Mouse (Mus musculus) lung, postnatal 0 days (tissue): ENCODE results near the gene Klk1b5. TPM values are rescaled to one million over a fixed set of nuclear protein-coding genes. Genes with fewer than 3 reads are reported as not detected.

Experiments used
- ATAC-seq: fragments of 200-750 bp; cut with Nextera tagmentation; 2 replicates; pipeline ENCODE4 v1.8.0; 2017; ENCODE audit warnings: moderate library complexity
- DNase-seq: peaks from one replicate; pipeline ENCODE4 v3.0.0-alpha.2; 2016; ENCODE audit warnings: low spot score
- H3K27ac ChIP-seq: fragments of 300-500 bp; sonication (generic); 2 replicates; pipeline ENCODE4 v1.5.1; 2014; ENCODE audit warnings: antibody characterized with exemption, mild to moderate bottlenecking, low read length, mixed read lengths
- H3K27me3 ChIP-seq: fragments of 300-500 bp; sonication (generic); replicated peaks from 2 replicates; pipeline ENCODE4 v1.6.1; 2014; ENCODE audit warnings: low read length, mixed read lengths; ENCODE audit not compliant: insufficient read depth
- H3K36me3 ChIP-seq: fragments of 300-500 bp; sonication (generic); 2 replicates; pipeline ENCODE4 v1.6.1; 2014; ENCODE audit warnings: low read length, mixed read lengths; ENCODE audit not compliant: insufficient read depth
- H3K4me1 ChIP-seq: fragments of 300-500 bp; sonication (generic); 2 replicates; pipeline ENCODE4 v1.6.1; 2014; ENCODE audit warnings: antibody characterized with exemption, low read depth, low read length, mixed read lengths; ENCODE audit not compliant: insufficient read depth
- H3K4me2 ChIP-seq: fragments of 300-500 bp; sonication (generic); replicated peaks from 2 replicates; pipeline ENCODE4 v1.6.1; 2014; ENCODE audit warnings: low read depth, mild to moderate bottlenecking, low read length, moderate library complexity, mixed read lengths
- H3K4me3 ChIP-seq: fragments of 300-500 bp; sonication (generic); 2 replicates; pipeline ENCODE4 v1.5.1; 2014; ENCODE audit warnings: low read depth, low read length
- H3K9ac ChIP-seq: fragments of 300-500 bp; sonication (generic); replicated peaks from 2 replicates; pipeline ENCODE4 v1.6.1; 2014; ENCODE audit warnings: low read depth, mild to moderate bottlenecking
- H3K9me3 ChIP-seq: fragments of 300-500 bp; sonication (generic); 2 replicates; pipeline ENCODE4 v1.6.1; 2016; ENCODE audit warnings: low read length, mixed read lengths
- CTCF ChIP-seq: IDR thresholded peaks from 2 replicates; pipeline ENCODE4 v1.5.1; 2016; ENCODE audit warnings: antibody characterized with exemption, mild to moderate bottlenecking
- EP300 ChIP-seq: IDR thresholded peaks from 2 replicates; pipeline ENCODE4 v1.6.1; 2016; ENCODE audit warnings: antibody characterized with exemption, mild to moderate bottlenecking, control low read depth
- WGBS: fragments of 180-500 bp; shearing (Covaris S2); extraction: QIAGEN DNeasy Blood & Tissue Kit; methylation state at CpG from one replicate; pipeline ENCODE4 v1.1.7; 2014; 5-methylcytosine and 5-hydroxymethylcytosine counted together
- polyA plus RNA-seq: library from polyadenylated mRNA; unstranded; fragments of >200 nt; fragmentation: Nextera tagmentation; extraction: Ambion mirVana; gene quantifications from 2 replicates; pipeline ENCODE4 v1.2.1, GENCODE M21; 2015

Gene Klk1b5
- polyA plus RNA-seq, 1 experiment from 2014 or later = not detected

GRCm38 (mm10) chr7:44268117-44268516, 52.4 kb downstream of the Klk1b5 start:
- Histone ChIP-seq H3K4me3 (no peak overlapping the region), H3K27ac (no peak overlapping the region), H3K36me3 (no peaks in the 10 kb centered on the region), H3K4me1 (no peaks in the 10 kb centered on the region), H3K27me3 (no peaks in the 10 kb centered on the region), H3K9ac (no peak overlapping the region), H3K9me3 (no peaks in the 10 kb centered on the region), H3K4me2 (no peak overlapping the region)
- 66% methylated on average over 11 of the region's 11 CpGs for WGBS
- no peak for ATAC-seq
- TF ChIP-seq EP300 (no peak), CTCF (no peak)
- no peak for DNase-seq

- no peak for ATAC-seq
These were observed 53.7 kb downstream of the Klk1b5 start for GRCm38 (mm10) chr7:44269397-44269796.

More at GRCm38 (mm10) chr7:44269397-44269796, 53.7 kb downstream of the Klk1b5 start:
- no peak for DNase-seq
- no peak for TF ChIP-seq CTCF
- no peak for TF ChIP-seq EP300
- Histone ChIP-seq H3K4me1 (no peaks in the 10 kb centered on the region), H3K9me3 (no peaks in the 10 kb centered on the region), H3K4me3 (no peak overlapping the region), H3K4me2 (no peak overlapping the region), H3K27me3 (peaks cover 2% of the 10 kb centered on the region; the same call in 1 of the 2 replicates), H3K9ac (no peak overlapping the region), H3K27ac (no peak overlapping the region), H3K36me3 (no peaks in the 10 kb centered on the region)
- 53% methylated on average over 2 of the region's 2 CpGs for WGBS

Other genes with a start within 250 kb of the Klk1b5 start
- not detected in 2 replicates for gene Klk1b1, start 249.2 kb upstream of the Klk1b5 start, polyA plus RNA-seq
- not detected in 2 replicates for gene Klk1b9, start 239.9 kb upstream of the Klk1b5 start, polyA plus RNA-seq
- not detected in 2 replicates for gene Klk1b11, start 220.1 kb upstream of the Klk1b5 start, polyA plus RNA-seq
- gene Klk1b26, start 203.8 kb upstream of the Klk1b5 start, polyA plus RNA-seq = not detected in 2 replicates
- gene Klk1b27, start 163.7 kb upstream of the Klk1b5 start, polyA plus RNA-seq = not detected in 2 replicates
- not detected in 2 replicates for gene Klk1b21, start 113.6 kb upstream of the Klk1b5 start, polyA plus RNA-seq
- not detected in 2 replicates for gene Klk1b22, start 103.3 kb upstream of the Klk1b5 start, polyA plus RNA-seq
- not detected in 2 replicates for gene Klk1b16, start 79.2 kb upstream of the Klk1b5 start, polyA plus RNA-seq
- not detected in 2 replicates for gene Klk1b24, start 27.7 kb upstream of the Klk1b5 start, polyA plus RNA-seq
- gene Klk1b3, start 17.8 kb upstream of the Klk1b5 start, polyA plus RNA-seq = not detected in 2 replicates
- not detected in 2 replicates for gene Klk1b4, start 8.5 kb upstream of the Klk1b5 start, polyA plus RNA-seq
- not detected in 2 replicates for gene Klk1, start 9.4 kb downstream of the Klk1b5 start, polyA plus RNA-seq
- not detected in 2 replicates for gene Gm36864, start 20.2 kb downstream of the Klk1b5 start, polyA plus RNA-seq
- 0.77 and 1.0 TPM in 2 replicates for gene 1700028J19Rik, start 30.8 kb downstream of the Klk1b5 start, polyA plus RNA-seq
- gene 2410002F23Rik, start 30.8 kb downstream of the Klk1b5 start, polyA plus RNA-seq = 45.2 and 51.3 TPM in 2 replicates
- not detected in 2 replicates for gene Acp4, start 41.4 kb downstream of the Klk1b5 start, polyA plus RNA-seq
- not detected in 2 replicates for gene Gm15517, start 45.5 kb downstream of the Klk1b5 start, polyA plus RNA-seq
- gene Clec11a, start 91.0 kb downstream of the Klk1b5 start, polyA plus RNA-seq = 2.1 and 2.5 TPM in 2 replicates
- 0.23 and 0.27 TPM in 2 replicates for gene Shank1, start 94.3 kb downstream of the Klk1b5 start, polyA plus RNA-seq
- gene Syt3, start 168.2 kb downstream of the Klk1b5 start, polyA plus RNA-seq = 0.85 and 1.4 TPM in 2 replicates
- 0.87 and 1.2 TPM in 2 replicates for gene 1700008O03Rik, start 169.9 kb downstream of the Klk1b5 start, polyA plus RNA-seq
- 0.51 and 0.76 TPM in 2 replicates for gene Lrrc4b, start 213.1 kb downstream of the Klk1b5 start, polyA plus RNA-seq
- gene Aspdh, start 249.4 kb downstream of the Klk1b5 start, polyA plus RNA-seq = not detected in 2 replicates